Mouse (Mus musculus): ENCODE measurements around the gene Nbeal2. TPM values are rescaled to one million over a fixed set of nuclear protein-coding genes. Genes with fewer than 3 reads are reported as not detected.
A peak's percentile ranks its signal among the peaks of the same experiment; 100 is the strongest.

The Nbeal2 gene
- polyA plus RNA-seq, 1 experiment from 2014 or later = 8.0 TPM

DNA sequence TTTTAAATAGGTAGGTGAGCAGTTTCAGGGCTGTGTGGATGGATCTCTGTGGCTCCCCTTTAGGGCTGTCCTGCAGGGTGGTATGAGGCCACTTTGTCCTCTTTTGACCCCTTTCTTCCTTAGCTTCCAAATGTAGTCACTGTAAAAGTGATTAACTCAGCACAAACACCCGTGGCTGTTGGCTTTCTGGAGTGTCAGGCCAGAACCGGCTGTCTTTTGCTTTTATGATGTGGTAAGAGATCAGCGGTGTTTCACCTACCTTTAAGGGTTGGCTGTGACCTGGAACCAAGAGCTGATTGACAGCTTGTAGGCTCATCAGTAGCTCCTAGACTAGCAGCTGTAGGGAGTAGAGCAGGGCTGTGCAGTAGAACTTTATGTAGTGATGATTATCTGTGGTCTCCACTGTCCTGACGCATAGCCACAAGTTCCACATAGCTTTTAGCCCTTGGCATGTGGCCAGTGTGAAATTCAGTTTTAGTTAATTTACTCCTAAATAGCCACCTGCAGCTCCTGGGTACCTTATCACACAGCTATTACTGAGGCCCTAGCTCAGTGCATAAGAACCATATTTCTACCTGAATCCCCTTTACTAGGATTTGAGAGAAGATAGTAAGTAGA, 13.4 kb upstream of the Nbeal2 start:
- WGBS = 40% methylated on average over 4 of the region's 4 CpGs
- no peaks in the 10 kb centered on the region for H3K9me3 ChIP-seq (ENCODE audit: control insufficient read depth, low read length)
- ATAC-seq (replicated peaks; ENCODE audit: low FRiP score) (no peak), DNase-seq (ENCODE audit: low spot score) (no peak)
- no peaks in the 10 kb centered on the region for H3K36me3 ChIP-seq (ENCODE audit: control insufficient read depth, insufficient read depth, low read length)
- H3K9ac ChIP-seq (ENCODE audit: low read depth, low read length) = no peak overlapping the region
- H3K4me1 ChIP-seq (replicated peaks; ENCODE audit: control insufficient read depth, insufficient read depth, low read length) = peaks cover 80% of the 10 kb centered on the region
- H3K27ac ChIP-seq (ENCODE audit: low read depth, low read length) = no peak overlapping the region
- peak overlapping the region; percentile 20; the same call in 1 of the 2 replicates for H3K4me2 ChIP-seq
- H3K4me3 ChIP-seq (ENCODE audit: low read depth, low read length) = no peak overlapping the region
- H3K27me3 ChIP-seq (replicated peaks; ENCODE audit: control insufficient read depth, insufficient read depth, low read length) = no peaks in the 10 kb centered on the region

DNA sequence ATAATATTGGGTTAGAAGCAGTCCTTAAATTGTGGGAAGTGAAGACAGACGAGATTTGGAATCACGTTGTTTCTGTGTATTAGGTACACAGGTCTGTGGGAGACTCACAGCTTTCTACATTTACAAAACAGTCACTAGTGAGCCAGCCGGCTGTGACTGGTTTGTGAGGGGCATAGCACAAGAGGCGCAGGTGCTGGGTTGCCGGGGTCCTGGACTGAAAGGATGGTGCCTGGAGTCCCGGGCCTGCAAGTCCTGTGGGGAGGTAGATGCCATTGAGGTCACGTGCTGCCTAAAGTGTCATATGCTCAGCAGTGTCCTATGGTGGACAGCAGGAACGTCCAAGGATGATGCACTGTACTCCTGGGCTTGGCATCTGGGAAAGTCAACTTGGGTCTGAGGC, 12.4 kb upstream of the Nbeal2 start:
- no peaks in the 10 kb centered on the region for H3K9me3 ChIP-seq (ENCODE audit: control insufficient read depth, low read length)
- peak overlapping the region; percentile 20; the same call in 1 of the 2 replicates for H3K9ac ChIP-seq (ENCODE audit: low read depth, low read length)
- peaks cover 87% of the 10 kb centered on the region for H3K4me1 ChIP-seq (replicated peaks; ENCODE audit: control insufficient read depth, insufficient read depth, low read length)
- DNase-seq (ENCODE audit: low spot score) (no peak), ATAC-seq (replicated peaks; ENCODE audit: low FRiP score) (no peak)
- WGBS = 27% methylated on average over 8 of the region's 8 CpGs
- H3K27ac ChIP-seq (ENCODE audit: low read depth, low read length) = peak overlapping the region; percentile 69
- peak overlapping the region; percentile 26 for H3K4me3 ChIP-seq (ENCODE audit: low read depth, low read length)
- H3K27me3 ChIP-seq (replicated peaks; ENCODE audit: control insufficient read depth, insufficient read depth, low read length) = no peaks in the 10 kb centered on the region
- no peaks in the 10 kb centered on the region for H3K36me3 ChIP-seq (ENCODE audit: control insufficient read depth, insufficient read depth, low read length)
- H3K4me2 ChIP-seq = peak overlapping the region; percentile 71

DNA sequence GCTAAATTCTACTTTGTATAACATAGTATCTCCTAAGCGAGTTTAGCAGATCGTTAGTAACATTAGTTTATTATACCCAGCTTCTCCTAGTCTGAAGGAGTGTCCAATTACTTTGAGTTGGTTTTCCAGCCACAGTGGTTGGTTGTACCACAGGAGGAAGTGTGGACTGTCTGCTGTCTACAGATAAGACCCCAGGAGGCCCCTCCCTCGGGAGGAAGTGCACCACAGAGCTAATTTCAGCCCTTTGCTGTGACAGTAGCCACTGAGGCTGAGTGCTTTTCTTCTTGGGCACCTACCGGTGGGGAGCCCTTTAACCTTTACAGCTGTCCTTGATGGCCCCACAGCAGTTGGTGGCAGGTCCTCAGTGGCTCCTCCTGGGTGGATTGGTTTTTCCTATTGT, 12.0 kb upstream of the Nbeal2 start:
- Histone ChIP-seq H3K27me3 (replicated peaks; ENCODE audit: control insufficient read depth, insufficient read depth, low read length) (no peaks in the 10 kb centered on the region), H3K36me3 (ENCODE audit: control insufficient read depth, insufficient read depth, low read length) (no peaks in the 10 kb centered on the region), H3K4me2 (peak overlapping the region; percentile 71), H3K4me1 (replicated peaks; ENCODE audit: control insufficient read depth, insufficient read depth, low read length) (peaks cover 88% of the 10 kb centered on the region), H3K4me3 (ENCODE audit: low read depth, low read length) (peak overlapping the region; percentile 26), H3K27ac (ENCODE audit: low read depth, low read length) (peak overlapping the region; percentile 69), H3K9me3 (ENCODE audit: control insufficient read depth, low read length) (no peaks in the 10 kb centered on the region), H3K9ac (ENCODE audit: low read depth, low read length) (peak overlapping the region; percentile 20; the same call in 1 of the 2 replicates)
- peak; percentile 80 for ATAC-seq (replicated peaks; ENCODE audit: low FRiP score)
- 12% methylated on average over 4 of the region's 4 CpGs for WGBS
- peak; percentile 65 for DNase-seq (ENCODE audit: low spot score)

DNA sequence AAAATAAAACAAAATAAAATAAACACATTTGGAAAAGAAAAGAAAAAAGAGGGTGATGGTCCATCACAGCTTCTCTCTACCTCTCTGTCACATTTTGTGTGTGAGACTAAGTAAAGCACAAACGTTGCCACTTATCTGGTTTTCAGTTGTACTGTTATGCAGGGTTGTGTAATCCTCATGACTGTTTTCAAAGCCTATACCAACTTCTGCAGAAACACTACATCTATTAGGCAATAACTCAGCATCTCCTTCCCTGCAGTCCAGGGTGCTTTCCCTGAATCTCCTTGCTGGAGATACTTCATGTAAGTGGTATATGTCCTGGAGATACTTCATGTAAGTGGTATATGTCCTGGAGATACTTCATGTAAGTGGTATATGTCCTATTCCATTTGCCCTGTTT, 8.9 kb upstream of the Nbeal2 start:
- Histone ChIP-seq H3K4me3 (ENCODE audit: low read depth, low read length) (no peak overlapping the region), H3K9me3 (ENCODE audit: control insufficient read depth, low read length) (no peaks in the 10 kb centered on the region), H3K4me1 (replicated peaks; ENCODE audit: control insufficient read depth, insufficient read depth, low read length) (peaks cover 82% of the 10 kb centered on the region), H3K9ac (ENCODE audit: low read depth, low read length) (no peak overlapping the region), H3K36me3 (ENCODE audit: control insufficient read depth, insufficient read depth, low read length) (no peaks in the 10 kb centered on the region), H3K4me2 (no peak overlapping the region), H3K27me3 (replicated peaks; ENCODE audit: control insufficient read depth, insufficient read depth, low read length) (no peaks in the 10 kb centered on the region), H3K27ac (ENCODE audit: low read depth, low read length) (no peak overlapping the region)
- DNase-seq (ENCODE audit: low spot score) (no peak), ATAC-seq (replicated peaks; ENCODE audit: low FRiP score) (no peak)
- 55% methylated on average over 1 of the region's 1 CpGs for WGBS

DNA sequence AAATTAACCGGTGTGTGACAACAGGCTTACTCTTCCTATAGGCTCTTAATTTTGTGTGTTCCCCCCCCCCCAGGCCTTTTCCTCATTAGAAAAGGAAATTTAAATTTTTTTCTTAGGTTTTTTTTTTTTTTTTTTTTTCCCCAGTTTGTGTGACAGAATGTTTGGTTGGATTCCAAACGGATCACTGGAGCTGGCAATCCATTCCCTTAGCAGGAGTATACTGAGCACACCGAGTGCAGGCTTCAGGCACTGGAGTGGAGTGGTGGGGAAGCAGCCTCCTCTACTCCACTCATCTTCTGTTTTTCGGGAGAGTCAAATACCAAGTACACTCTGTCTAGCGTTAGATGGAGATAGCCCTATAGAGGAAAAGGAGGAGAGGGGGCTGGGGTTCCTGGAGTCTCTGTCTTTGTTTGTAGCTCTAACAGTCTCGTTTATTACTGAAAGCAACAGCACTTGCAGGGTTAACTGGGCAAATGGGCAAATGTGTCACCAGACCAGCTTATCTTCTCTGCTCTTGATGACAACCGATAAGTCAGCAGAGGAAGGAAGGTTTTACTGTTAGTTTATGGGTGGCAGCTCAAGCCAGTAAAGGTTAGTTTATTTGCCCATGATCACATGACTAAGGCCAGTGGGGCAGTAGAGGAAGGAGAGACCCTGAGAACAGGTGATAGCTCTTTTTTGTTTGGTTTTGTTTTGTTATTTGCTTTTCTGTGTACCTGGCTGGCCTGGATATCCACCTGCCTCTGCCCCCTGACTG, 7.1 kb upstream of the Nbeal2 start:
- no peak for DNase-seq (ENCODE audit: low spot score)
- H3K4me2 ChIP-seq = peak overlapping the region; percentile 19
- ATAC-seq (replicated peaks; ENCODE audit: low FRiP score) = no peak
- no peaks in the 10 kb centered on the region for H3K36me3 ChIP-seq (ENCODE audit: control insufficient read depth, insufficient read depth, low read length)
- H3K4me3 ChIP-seq (ENCODE audit: low read depth, low read length) = no peak overlapping the region
- 48% methylated on average over 7 of the region's 7 CpGs for WGBS
- H3K27ac ChIP-seq (ENCODE audit: low read depth, low read length) = peak overlapping the region; percentile 49; the same call in 1 of the 2 replicates
- no peak overlapping the region for H3K9ac ChIP-seq (ENCODE audit: low read depth, low read length)
- H3K9me3 ChIP-seq (ENCODE audit: control insufficient read depth, low read length) = no peaks in the 10 kb centered on the region
- H3K4me1 ChIP-seq (replicated peaks; ENCODE audit: control insufficient read depth, insufficient read depth, low read length) = peaks cover 67% of the 10 kb centered on the region
- no peaks in the 10 kb centered on the region for H3K27me3 ChIP-seq (replicated peaks; ENCODE audit: control insufficient read depth, insufficient read depth, low read length)

DNA sequence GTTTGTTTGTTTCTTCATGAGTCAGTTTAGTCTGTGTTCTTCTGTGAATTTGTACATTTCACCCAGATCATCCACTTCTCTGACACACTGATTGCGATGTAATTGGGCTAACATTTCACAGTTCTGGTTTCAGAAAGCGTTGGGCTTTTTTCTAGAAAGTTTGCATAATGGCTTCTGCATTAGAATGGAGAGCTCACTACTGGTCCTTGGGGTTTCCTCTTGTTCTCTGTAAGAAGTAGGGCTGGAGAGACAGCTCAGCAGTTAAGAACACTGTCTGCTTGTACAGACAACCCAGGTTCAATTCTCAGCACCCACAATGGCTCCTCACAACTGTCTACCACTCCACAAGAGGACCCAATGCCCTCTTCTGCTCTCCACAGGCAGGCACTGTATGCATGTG, 6.2 kb upstream of the Nbeal2 start:
- no peak overlapping the region; the same call in 1 of the 2 replicates for H3K4me2 ChIP-seq
- DNase-seq (ENCODE audit: low spot score) (no peak), ATAC-seq (replicated peaks; ENCODE audit: low FRiP score) (no peak)
- peaks cover 63% of the 10 kb centered on the region for H3K4me1 ChIP-seq (replicated peaks; ENCODE audit: control insufficient read depth, insufficient read depth, low read length)
- 84% methylated on average over 2 of the region's 2 CpGs for WGBS
- H3K9me3 ChIP-seq (ENCODE audit: control insufficient read depth, low read length) = no peaks in the 10 kb centered on the region
- no peak overlapping the region; the same call in 1 of the 2 replicates for H3K27ac ChIP-seq (ENCODE audit: low read depth, low read length)
- no peaks in the 10 kb centered on the region for H3K36me3 ChIP-seq (ENCODE audit: control insufficient read depth, insufficient read depth, low read length)
- H3K9ac ChIP-seq (ENCODE audit: low read depth, low read length) = no peak overlapping the region
- H3K27me3 ChIP-seq (replicated peaks; ENCODE audit: control insufficient read depth, insufficient read depth, low read length) = no peaks in the 10 kb centered on the region
- H3K4me3 ChIP-seq (ENCODE audit: low read depth, low read length) = no peak overlapping the region

DNA sequence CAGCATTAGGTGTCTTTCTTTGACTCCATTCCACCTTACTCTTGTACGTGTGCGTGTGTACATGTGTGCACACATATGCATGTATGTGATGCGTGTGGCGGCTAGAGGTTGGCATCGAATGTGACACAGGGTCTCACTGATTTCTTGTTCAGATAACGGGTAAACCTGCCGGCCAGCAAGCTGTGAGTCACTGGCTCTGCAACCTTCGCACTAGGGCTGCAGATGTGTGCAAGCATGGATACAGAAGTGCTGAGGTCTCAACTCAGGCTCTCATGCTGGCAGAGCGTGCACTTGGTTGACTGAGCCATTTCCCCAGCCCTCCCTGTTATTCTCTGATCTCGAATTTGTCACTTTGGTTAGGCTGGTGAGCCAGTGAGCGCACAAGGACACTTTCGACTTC, 5.6 kb upstream of the Nbeal2 start:
- DNase-seq (ENCODE audit: low spot score) (no peak), ATAC-seq (replicated peaks; ENCODE audit: low FRiP score) (no peak)
- WGBS = 81% methylated on average over 12 of the region's 12 CpGs
- H3K4me1 ChIP-seq (replicated peaks; ENCODE audit: control insufficient read depth, insufficient read depth, low read length) = peaks cover 63% of the 10 kb centered on the region
- no peaks in the 10 kb centered on the region for H3K27me3 ChIP-seq (replicated peaks; ENCODE audit: control insufficient read depth, insufficient read depth, low read length)
- H3K9ac ChIP-seq (ENCODE audit: low read depth, low read length) = no peak overlapping the region
- no peak overlapping the region for H3K4me3 ChIP-seq (ENCODE audit: low read depth, low read length)
- H3K9me3 ChIP-seq (ENCODE audit: control insufficient read depth, low read length) = no peaks in the 10 kb centered on the region
- H3K4me2 ChIP-seq = no peak overlapping the region
- no peaks in the 10 kb centered on the region for H3K36me3 ChIP-seq (ENCODE audit: control insufficient read depth, insufficient read depth, low read length)
- H3K27ac ChIP-seq (ENCODE audit: low read depth, low read length) = 0 out of 2 replicates have a peak overlapping the region, but pooled peaks have one; percentile 10

DNA sequence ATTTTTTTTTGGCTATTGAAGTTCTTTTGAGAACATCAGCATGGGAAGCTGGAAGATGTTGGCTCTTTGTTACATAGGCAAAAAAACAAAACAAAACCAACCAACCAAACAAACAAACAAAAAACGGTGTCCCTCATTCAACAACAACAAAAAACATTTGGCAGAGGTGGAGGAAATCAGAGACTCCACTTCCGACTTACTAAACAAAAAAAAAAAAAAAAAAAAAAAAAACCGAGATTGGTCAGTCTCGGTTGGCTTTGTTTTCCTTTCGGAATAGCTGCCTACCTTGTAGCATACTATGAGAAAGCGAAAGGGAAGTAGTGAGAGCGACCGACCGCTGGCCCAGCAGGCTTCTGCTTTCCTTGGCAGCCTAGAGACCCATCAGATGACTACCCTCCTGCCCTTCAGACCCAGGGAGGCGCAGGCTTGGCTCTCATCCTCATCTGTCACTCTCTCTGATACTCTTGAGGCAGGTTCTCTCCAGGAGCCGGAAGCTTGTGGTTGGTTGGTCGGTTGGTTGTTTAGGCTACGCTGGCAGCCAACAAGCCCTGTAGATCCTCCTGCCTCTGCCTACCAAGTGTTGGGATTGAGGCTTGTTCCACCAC, 3.6 kb upstream of the Nbeal2 start:
- no peak for ATAC-seq (replicated peaks; ENCODE audit: low FRiP score)
- WGBS = 40% methylated on average over 13 of the region's 13 CpGs
- Histone ChIP-seq H3K36me3 (ENCODE audit: control insufficient read depth, insufficient read depth, low read length) (no peaks in the 10 kb centered on the region), H3K9me3 (ENCODE audit: control insufficient read depth, low read length) (no peaks in the 10 kb centered on the region), H3K4me3 (ENCODE audit: low read depth, low read length) (peak overlapping the region; percentile 65), H3K4me2 (peak overlapping the region; percentile 79), H3K27ac (ENCODE audit: low read depth, low read length) (peak overlapping the region; percentile 73; the same call in 1 of the 2 replicates), H3K9ac (ENCODE audit: low read depth, low read length) (peak overlapping the region; percentile 73), H3K4me1 (replicated peaks; ENCODE audit: control insufficient read depth, insufficient read depth, low read length) (peaks cover 66% of the 10 kb centered on the region), H3K27me3 (replicated peaks; ENCODE audit: control insufficient read depth, insufficient read depth, low read length) (peaks cover 4% of the 10 kb centered on the region; the same call in 1 of the 2 replicates)
- DNase-seq (ENCODE audit: low spot score) = no peak

All from liver, embryonic 11.5 days (tissue).